Mouse (Mus musculus) MEL (cell line): ENCODE data around the gene Shb. TPM values are rescaled to one million over a fixed set of nuclear protein-coding genes. Genes with fewer than 3 reads are reported as not detected.

Experiments used
- DNase-seq: peaks from one replicate; pipeline ENCODE4 v3.0.0; 2011; ENCODE audit warnings: low read depth, low spot score
- H3K27ac ChIP-seq: 2 replicates; pipeline ENCODE4 v1.5.1; 2012; ENCODE audit warnings: low read depth, mild to moderate bottlenecking, control low read depth, low read length, moderate library complexity; ENCODE audit not compliant: control insufficient read depth
- H3K27me3 ChIP-seq, 2 experiments: fragments of 150-350 bp in 1 of 2; sonication (generic) in 1 of 2; 2 replicates each; pipeline ENCODE4 v1.6.1; 2012; ENCODE audit warnings: low read length in 2 of 2, mild to moderate bottlenecking in 2 of 2, improper control_type of control experiment in 1 of 2, moderate library complexity in 1 of 2; ENCODE audit not compliant: insufficient read depth in 2 of 2, control insufficient read depth in 1 of 2
- H3K36me3 ChIP-seq, 2 experiments: 2 replicates each; pipeline ENCODE4 v1.6.1; 2012 to 2014; ENCODE audit warnings: low read length in 2 of 2, improper control_type of control experiment in 1 of 2, inconsistent platforms in 1 of 2, mild to moderate bottlenecking in 1 of 2; ENCODE audit not compliant: insufficient read depth in 2 of 2, control insufficient read depth in 1 of 2
- H3K4me1 ChIP-seq, 2 experiments: fragments of 150-350 bp in 1 of 2; sonication (generic) in 1 of 2; 2 replicates each; pipeline ENCODE4 v1.6.1; 2012; ENCODE audit warnings: low read length in 2 of 2, improper control_type of control experiment in 1 of 2, mild to moderate bottlenecking in 1 of 2; ENCODE audit not compliant: insufficient read depth in 2 of 2, control insufficient read depth in 1 of 2
- H3K4me3 ChIP-seq, 2 experiments: fragments of 150-350 bp in 1 of 2; sonication (generic) in 1 of 2; 2 replicates each; pipeline ENCODE4 v1.5.1; 2012; ENCODE audit warnings: low read depth in 2 of 2, low read length in 2 of 2, mild to moderate bottlenecking in 2 of 2, moderate library complexity in 2 of 2, control low read depth in 1 of 2, improper control_type of control experiment in 1 of 2; ENCODE audit not compliant: control insufficient read depth in 1 of 2, insufficient read depth in 1 of 2
- H3K79me2 ChIP-seq: 2 replicates; pipeline ENCODE4 v1.6.1; 2012; ENCODE audit warnings: mild to moderate bottlenecking, low read length, moderate library complexity; ENCODE audit not compliant: control insufficient read depth, poor library complexity, insufficient read depth
- H3K9ac ChIP-seq: 2 replicates; pipeline ENCODE4 v1.6.1; 2012; ENCODE audit warnings: low read depth, mild to moderate bottlenecking, control low read depth, low read length, moderate library complexity; ENCODE audit not compliant: control insufficient read depth, poor library complexity, severe bottlenecking
- H3K9me3 ChIP-seq: fragments of 150-350 bp; sonication (generic); replicated peaks from 2 replicates; pipeline ENCODE4 v1.6.1; 2012; ENCODE audit warnings: mild to moderate bottlenecking, low read length, improper control_type of control experiment, moderate library complexity; ENCODE audit not compliant: insufficient read depth
- BHLHE40 ChIP-seq: IDR thresholded peaks from 2 replicates; pipeline ENCODE4 v1.6.1; 2012; ENCODE audit warnings: low read depth, mild to moderate bottlenecking, inconsistent platforms, low read length, improper control_type of control experiment, borderline replicate concordance
- CHD1 ChIP-seq: IDR thresholded peaks from 2 replicates; pipeline ENCODE4 v1.6.1; 2012; ENCODE audit warnings: low read depth, mild to moderate bottlenecking, inconsistent platforms, low read length, improper control_type of control experiment
- CHD2 ChIP-seq: IDR thresholded peaks from 2 replicates; pipeline ENCODE4 v1.6.1; 2011; ENCODE audit warnings: low read length, improper control_type of control experiment
- ELF1 ChIP-seq: IDR thresholded peaks from 2 replicates; pipeline ENCODE4 v1.6.1; 2014; ENCODE audit warnings: low read depth, mild to moderate bottlenecking, inconsistent platforms, low read length, improper control_type of control experiment, moderate library complexity
- EP300 ChIP-seq, 2 experiments: IDR thresholded peaks; 2 replicates each; pipeline ENCODE4 v1.6.1; 2011; ENCODE audit warnings: improper control_type of control experiment in 2 of 2, low read length in 2 of 2, low read depth in 1 of 2, mild to moderate bottlenecking in 1 of 2
- ETS1 ChIP-seq: IDR thresholded peaks from 2 replicates; pipeline ENCODE4 v1.6.1; 2012; ENCODE audit warnings: low read depth, mild to moderate bottlenecking, inconsistent platforms, low read length, improper control_type of control experiment, moderate library complexity
- GABPA ChIP-seq: IDR thresholded peaks from 2 replicates; pipeline ENCODE4 v1.6.1; 2012; ENCODE audit warnings: low read depth, mild to moderate bottlenecking, inconsistent platforms, low read length, improper control_type of control experiment, moderate library complexity
- GATA1 ChIP-seq: IDR thresholded peaks from 2 replicates; pipeline ENCODE4 v1.6.1; 2011; ENCODE audit warnings: low read depth, low read length, improper control_type of control experiment
- HCFC1 ChIP-seq: IDR thresholded peaks from 2 replicates; pipeline ENCODE4 v1.6.1; 2012; ENCODE audit warnings: low read depth, mild to moderate bottlenecking, inconsistent platforms, low read length, improper control_type of control experiment, moderate library complexity
- JUND ChIP-seq: IDR thresholded peaks from 2 replicates; pipeline ENCODE4 v1.6.1; 2011; ENCODE audit warnings: low read depth, mild to moderate bottlenecking, improper control_type of control experiment, low read length
- KAT2A ChIP-seq: conservative IDR thresholded peaks from 2 replicates; pipeline ENCODE4 v1.6.1; 2012; ENCODE audit warnings: low read depth, low read length, improper control_type of control experiment, inconsistent platforms
- MAX ChIP-seq: IDR thresholded peaks from 2 replicates; pipeline ENCODE4 v1.6.1; 2011; ENCODE audit warnings: low read length, improper control_type of control experiment
- MEF2A ChIP-seq: IDR thresholded peaks from 2 replicates; pipeline ENCODE4 v1.6.1; 2014; ENCODE audit warnings: low read depth, mild to moderate bottlenecking, inconsistent platforms, low read length, improper control_type of control experiment; ENCODE audit not compliant: poor library complexity, insufficient replicate concordance, severe bottlenecking; ENCODE audit errors: extremely low read depth
- MXI1 ChIP-seq: IDR thresholded peaks from 2 replicates; pipeline ENCODE4 v1.6.1; 2011; ENCODE audit warnings: mild to moderate bottlenecking, low read depth, low read length, improper control_type of control experiment
- MYB ChIP-seq: IDR thresholded peaks from 2 replicates; pipeline ENCODE4 v1.6.1; 2011; ENCODE audit warnings: mild to moderate bottlenecking, low read depth, low read length, improper control_type of control experiment
- NELFE ChIP-seq: IDR thresholded peaks from 2 replicates; pipeline ENCODE4 v1.6.1; 2011; ENCODE audit warnings: low read depth, low read length, improper control_type of control experiment
- NRF1 ChIP-seq: IDR thresholded peaks from 2 replicates; pipeline ENCODE4 v1.6.1; 2014; ENCODE audit warnings: low read depth, mild to moderate bottlenecking, inconsistent platforms, low read length, improper control_type of control experiment, moderate library complexity; ENCODE audit not compliant: poor library complexity, insufficient read depth, severe bottlenecking
- POLR2AphosphoS2 ChIP-seq: IDR thresholded peaks from 2 replicates; pipeline ENCODE4 v1.6.1; 2011; ENCODE audit warnings: low read length, improper control_type of control experiment
- POLR2AphosphoS5 ChIP-seq: IDR thresholded peaks from 2 replicates; pipeline ENCODE4 v1.6.1; 2012; ENCODE audit warnings: low read depth, borderline replicate concordance, mild to moderate bottlenecking, inconsistent platforms, low read length, moderate library complexity, mixed read lengths
- RAD21 ChIP-seq: IDR thresholded peaks from 2 replicates; pipeline ENCODE4 v1.6.1; 2011; ENCODE audit warnings: mild to moderate bottlenecking, low read depth, low read length, improper control_type of control experiment
- RCOR1 ChIP-seq: IDR thresholded peaks from 2 replicates; pipeline ENCODE4 v1.6.1; 2012; ENCODE audit warnings: low read depth, mild to moderate bottlenecking, inconsistent platforms, low read length, improper control_type of control experiment
- SMC3 ChIP-seq: IDR thresholded peaks from 2 replicates; pipeline ENCODE4 v1.6.1; 2011; ENCODE audit warnings: low read depth, low read length, improper control_type of control experiment
- TAL1 ChIP-seq: IDR thresholded peaks from 2 replicates; pipeline ENCODE4 v1.6.1; 2012; ENCODE audit warnings: mild to moderate bottlenecking, inconsistent platforms, low read length, moderate library complexity, mixed read lengths
- USF2 ChIP-seq, 2 experiments: IDR thresholded peaks; 2 replicates each; pipeline ENCODE4 v1.6.1; 2011 to 2012; ENCODE audit warnings: improper control_type of control experiment in 2 of 2, low read length in 2 of 2, borderline replicate concordance in 1 of 2, inconsistent platforms in 1 of 2, low read depth in 1 of 2, mild to moderate bottlenecking in 1 of 2; ENCODE audit not compliant: insufficient read depth in 1 of 2
- ZC3H11A ChIP-seq: IDR thresholded peaks from 2 replicates; pipeline ENCODE4 v1.6.1; 2012; ENCODE audit warnings: low read depth, mild to moderate bottlenecking, inconsistent platforms, low read length, improper control_type of control experiment
- ZKSCAN1 ChIP-seq: IDR thresholded peaks from 2 replicates; pipeline ENCODE4 v1.6.1; 2012; ENCODE audit warnings: low read depth, mild to moderate bottlenecking, inconsistent platforms, low read length, improper control_type of control experiment, moderate library complexity
- ZMIZ1 ChIP-seq: IDR thresholded peaks from 2 replicates; pipeline ENCODE4 v1.6.1; 2012; ENCODE audit warnings: low read depth, mild to moderate bottlenecking, inconsistent platforms, low read length, improper control_type of control experiment, moderate library complexity
- polyA plus RNA-seq, 2 experiments: library from polyadenylated mRNA; stranded (reverse) in 1 of 2; unstranded in 1 of 2; fragments of >175 nt in 1 of 2; fragments of >200 nt in 1 of 2; gene quantifications; 2 replicates each; pipeline versions ENCODE4 v1.2.1 to v1.2.4; 2012; ENCODE audit warnings: low replicate concordance in 2 of 2, low read depth in 1 of 2; ENCODE audit not compliant: insufficient read length in 2 of 2, insufficient read depth in 1 of 2, missing spikeins in 1 of 2
- total RNA-seq: library from RNA; depleted of rRNA; stranded (reverse); fragments of 300-350 nt; gene quantifications from 2 replicates; pipeline ENCODE4 v1.2.3, GENCODE M21; 2012

Gene Shb
- total and polyA plus RNA-seq, 3 experiments: 5.2 to 13.9 TPM; not detected in 1

DNA sequence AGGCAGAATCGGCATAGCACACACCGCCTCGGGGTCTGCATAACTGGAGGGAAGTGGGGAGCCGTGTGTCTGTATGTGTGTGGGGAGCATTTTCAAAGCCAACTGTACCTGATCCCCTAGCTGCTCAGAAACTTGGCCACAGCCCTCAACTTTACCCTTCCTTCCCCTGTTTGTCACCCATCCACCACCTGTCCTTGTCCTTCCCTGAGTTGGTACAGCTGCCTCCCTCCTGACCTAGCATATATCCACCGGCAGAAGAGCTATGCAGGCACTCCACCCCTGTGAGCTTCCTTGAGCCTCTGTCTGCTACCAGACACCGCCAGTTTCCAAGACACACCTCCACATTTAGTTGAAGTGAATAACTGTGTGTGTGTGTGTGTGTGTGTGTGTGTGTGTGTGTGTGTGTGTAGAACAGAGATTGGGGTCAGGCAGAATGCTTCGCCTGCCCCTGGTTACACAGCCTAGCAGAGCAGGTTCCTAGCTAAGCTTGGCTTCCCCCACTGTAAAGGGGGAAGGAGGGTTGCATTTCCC lies 95.8 kb downstream of the Shb start:
- H3K4me1 ChIP-seq: no peaks in the 10 kb centered on the region
- DNase-seq: no peak
- no peaks in the 10 kb centered on the region for H3K79me2 ChIP-seq
- H3K4me3 ChIP-seq: no peak overlapping the region
- no peak overlapping the region for H3K9ac ChIP-seq
- no peak overlapping the region for H3K27ac ChIP-seq
- H3K9me3 ChIP-seq: no peaks in the 10 kb centered on the region
- TF ChIP-seq GABPA (no peak), EP300 (IDR thresholded peaks at IDR 0.05; ENCODE audit: low read depth in 1 of 2, low read length in 2 of 2) (no peak), RCOR1 (no peak), ELF1 (no peak), ZKSCAN1 (no peak), MYB (no peak), MEF2A (no peak), GATA1 (no peak), RAD21 (no peak), ETS1 (no peak), TAL1 (no peak), POLR2AphosphoS5 (no peak), BHLHE40 (no peak), HCFC1 (no peak), MAX (no peak), CHD1 (no peak), ZC3H11A (no peak), POLR2AphosphoS2 (no peak), USF2 (IDR thresholded peaks at IDR 0.05; ENCODE audit: borderline replicate concordance in 1 of 2, insufficient read depth in 1 of 2, low read depth in 1 of 2, low read length in 2 of 2) (no peak)
- TF ChIP-seq, all 39 proteins: peak for 0
- H3K36me3 ChIP-seq: no peaks in the 10 kb centered on the region
- no peaks in the 10 kb centered on the region for H3K27me3 ChIP-seq

DNA sequence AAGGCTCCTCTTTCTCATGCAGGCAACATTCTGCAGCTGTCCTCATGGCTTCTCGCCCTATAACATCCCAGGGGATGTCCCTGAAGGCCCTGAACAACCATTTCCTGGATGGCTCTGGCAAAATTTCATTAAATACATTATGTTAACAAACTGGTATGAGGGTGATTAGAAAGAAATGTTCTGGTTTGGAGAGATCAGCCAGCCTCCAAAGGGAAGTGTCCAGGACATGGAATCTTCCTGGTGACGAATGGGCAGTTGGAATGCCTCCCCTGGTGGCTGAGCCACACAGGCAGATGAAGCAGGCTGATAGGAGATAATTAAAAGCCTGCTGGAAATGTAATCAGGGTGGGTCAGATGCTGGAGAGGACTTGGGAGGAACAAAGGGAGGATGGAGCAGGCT lies 96.4 kb downstream of the Shb start:
- H3K36me3 ChIP-seq: no peaks in the 10 kb centered on the region
- no peaks in the 10 kb centered on the region for H3K9me3 ChIP-seq
- no peak overlapping the region for H3K9ac ChIP-seq
- DNase-seq: no peak
- no peak overlapping the region for H3K27ac ChIP-seq
- no peaks in the 10 kb centered on the region for H3K79me2 ChIP-seq
- no peak for TF ChIP-seq MXI1
- TF ChIP-seq KAT2A: no peak
- TF ChIP-seq MYB: no peak
- TF ChIP-seq NRF1: no peak
- TF ChIP-seq JUND: no peak
- TF ChIP-seq GABPA: no peak
- TF ChIP-seq NELFE: no peak
- TF ChIP-seq POLR2AphosphoS2: no peak
- TF ChIP-seq ZMIZ1: no peak
- TF ChIP-seq ETS1: no peak
- no peak for TF ChIP-seq SMC3
- TF ChIP-seq CHD2: no peak
- H3K4me1 ChIP-seq: no peaks in the 10 kb centered on the region
- no peak overlapping the region for H3K4me3 ChIP-seq
- H3K27me3 ChIP-seq: no peaks in the 10 kb centered on the region
